Mouse (Mus musculus) A20 (cell line): ENCODE measurements at regions not wholly inside any gene's neighbourhood (a gene's known extent, or its start where the extent isn't known, plus 50 kb on each side); places are given as distances from the start of the nearest gene placed in this dataset.

Experiments
- DNase-seq: peaks from one replicate; pipeline ENCODE4 v3.0.0-alpha.2; 2011; ENCODE audit warnings: low read depth, low spot score

GRCm38 (mm10) chr5:44416844-44417589 is 190.6 kb upstream of the Tapt1 start:
- no peak for DNase-seq

GRCm38 (mm10) chr5:44414441-44414840 is 188.0 kb upstream of the Tapt1 start:
- no peak for DNase-seq

GRCm38 (mm10) chr5:44403300-44403699 is 176.9 kb upstream of the Tapt1 start:
- DNase-seq = no peak

- DNase-seq = no peak
Observed at GRCm38 (mm10) chr5:44400573-44401332, 174.3 kb upstream of the Tapt1 start.

- DNase-seq = no peak
Observed at GRCm38 (mm10) chr5:44387237-44387810, 160.9 kb upstream of the Tapt1 start.

GRCm38 (mm10) chr5:44386176-44386575 is 159.8 kb upstream of the Tapt1 start:
- no peak for DNase-seq

GRCm38 (mm10) chr5:44383049-44383448 is 156.6 kb upstream of the Tapt1 start:
- no peak for DNase-seq

- DNase-seq = no peak
Observed at GRCm38 (mm10) chr5:44370006-44370405, 143.6 kb upstream of the Tapt1 start.

GRCm38 (mm10) chr5:44352324-44352723 is 125.9 kb upstream of the Tapt1 start:
- no peak for DNase-seq

- no peak for DNase-seq
Observed at GRCm38 (mm10) chr5:44341457-44342014, 115.1 kb upstream of the Tapt1 start.

GRCm38 (mm10) chr5:44338662-44339061 is 112.2 kb upstream of the Tapt1 start:
- no peak for DNase-seq

GRCm38 (mm10) chr5:44335756-44336155 is 109.3 kb upstream of the Tapt1 start:
- DNase-seq = no peak

- DNase-seq = no peak
Observed at GRCm38 (mm10) chr5:44319626-44320025, 93.2 kb upstream of the Tapt1 start.

GRCm38 (mm10) chr5:44306769-44307557 is 80.5 kb upstream of the Tapt1 start:
- DNase-seq = no peak

- peak; percentile 57 for DNase-seq
Observed at GRCm38 (mm10) chr5:44303886-44304855, 77.7 kb upstream of the Tapt1 start.

GRCm38 (mm10) chr5:44284384-44284783 is 58.0 kb upstream of the Tapt1 start:
- DNase-seq = peak; percentile 59
